Mouse (Mus musculus) ovary, postnatal 10 days (tissue): ENCODE results near the gene Tmem38a.

Experiments
- DNase-seq: peaks from one replicate; pipeline ENCODE4 v3.0.0; 2022; ENCODE audit warnings: low spot score

The Tmem38a gene

GRCm38 (mm10) chr8:72584390-72584789 is 12.5 kb downstream of the Tmem38a start:
- DNase-seq: no peak

- no peak for DNase-seq
These were observed 16.0 kb downstream of the Tmem38a start for GRCm38 (mm10) chr8:72587806-72588205.

- no peak for DNase-seq
These were observed 17.0 kb downstream of the Tmem38a start for GRCm38 (mm10) chr8:72588865-72589264.

GRCm38 (mm10) chr8:72589286-72589685 is 17.4 kb downstream of the Tmem38a start:
- no peak for DNase-seq

GRCm38 (mm10) chr8:72590198-72590597 is 18.3 kb downstream of the Tmem38a start:
- no peak for DNase-seq
